Mouse (Mus musculus): ENCODE data around the gene Npas2. TPM values are rescaled to one million over a fixed set of nuclear protein-coding genes. Genes with fewer than 3 reads are reported as not detected.
A peak's percentile ranks its signal among the peaks of the same experiment; 100 is the strongest.

The Npas2 gene
- polyA plus RNA-seq, 3 experiments from 2014 or later, result 0.20 to 1.1 (median 0.39) TPM

- no peak for ATAC-seq
These were observed 143.3 kb downstream of the Npas2 start for GRCm38 (mm10) chr1:39336788-39337187.

GRCm38 (mm10) chr1:39338831-39339230, 145.3 kb downstream of the Npas2 start:
- ATAC-seq, result no peak

GRCm38 (mm10) chr1:39339455-39339854, 145.9 kb downstream of the Npas2 start:
- no peak for ATAC-seq

GRCm38 (mm10) chr1:39340156-39340555, 146.6 kb downstream of the Npas2 start:
- no peak for ATAC-seq

GRCm38 (mm10) chr1:39340647-39341046, 147.1 kb downstream of the Npas2 start:
- ATAC-seq, result peak; percentile 76

GRCm38 (mm10) chr1:39341807-39342206, 148.3 kb downstream of the Npas2 start:
- ATAC-seq, result no peak

GRCm38 (mm10) chr1:39343242-39343641, 149.7 kb downstream of the Npas2 start:
- ATAC-seq, result no peak

- no peak for ATAC-seq
These were observed 151.6 kb downstream of the Npas2 start for GRCm38 (mm10) chr1:39344981-39345600.

- no peak for ATAC-seq
These were observed 155.5 kb downstream of the Npas2 start for GRCm38 (mm10) chr1:39349001-39349400.

- ATAC-seq, result no peak
These were observed 155.9 kb downstream of the Npas2 start for GRCm38 (mm10) chr1:39349427-39349826.

GRCm38 (mm10) chr1:39361754-39362514, 168.4 kb downstream of the Npas2 start:
- ATAC-seq, result no peak

GRCm38 (mm10) chr1:39362515-39362893, 169.0 kb downstream of the Npas2 start:
- no peak for ATAC-seq

- ATAC-seq, result no peak
These were observed 172.0 kb downstream of the Npas2 start for GRCm38 (mm10) chr1:39365562-39365961.

GRCm38 (mm10) chr1:39367045-39367444, 173.5 kb downstream of the Npas2 start:
- no peak for ATAC-seq

- peak; percentile 98 for ATAC-seq
These were observed 174.2 kb downstream of the Npas2 start, which contains the start of gene Rpl31 for GRCm38 (mm10) chr1:39367601-39368266. Gene Rpl31, plus strand, starts transcription at chr1:39367842.

- ATAC-seq, result peak; percentile 2
These were observed 174.8 kb downstream of the Npas2 start for GRCm38 (mm10) chr1:39368267-39368841.

GRCm38 (mm10) chr1:39370431-39370830, 176.9 kb downstream of the Npas2 start:
- ATAC-seq, result no peak

- no peak for ATAC-seq
These were observed 178.8 kb downstream of the Npas2 start for GRCm38 (mm10) chr1:39372220-39372843.

GRCm38 (mm10) chr1:39373378-39373777, 179.8 kb downstream of the Npas2 start:
- no peak for ATAC-seq

- no peak for ATAC-seq
These were observed 180.8 kb downstream of the Npas2 start for GRCm38 (mm10) chr1:39374231-39374809.

GRCm38 (mm10) chr1:39376121-39376520, 182.6 kb downstream of the Npas2 start:
- ATAC-seq, result no peak

- ATAC-seq, result no peak
These were observed 183.3 kb downstream of the Npas2 start for GRCm38 (mm10) chr1:39376726-39377240.

All from inflammation-experienced regulatory T-cells, adult 6 months (primary cell).